Mouse (Mus musculus) embryonic stem cell, embryonic (primary cell): ENCODE measurements around the gene Txnrd1.

Source experiments
- CTCF ChIA-PET, 4 experiments: fragments of 300-600 bp in 2 of 4; fragments of 350-600 bp in 2 of 4; sonication (Branson Sonifier 250); formaldehyde crosslinking; loops; one replicate each; lab custom pipeline; 2022; ENCODE audit warnings: inconsistent platforms in 2 of 4; lab: Charles Lee
- POLR2A ChIA-PET, 4 experiments: fragments of 300-600 bp in 2 of 4; fragments of 350-600 bp in 2 of 4; sonication (Branson Sonifier 250); formaldehyde crosslinking; loops; one replicate each; lab custom pipeline; 2022; ENCODE audit warnings: antibody characterized with exemption in 4 of 4, inconsistent platforms in 1 of 4; lab: Charles Lee

The Txnrd1 gene

DNA sequence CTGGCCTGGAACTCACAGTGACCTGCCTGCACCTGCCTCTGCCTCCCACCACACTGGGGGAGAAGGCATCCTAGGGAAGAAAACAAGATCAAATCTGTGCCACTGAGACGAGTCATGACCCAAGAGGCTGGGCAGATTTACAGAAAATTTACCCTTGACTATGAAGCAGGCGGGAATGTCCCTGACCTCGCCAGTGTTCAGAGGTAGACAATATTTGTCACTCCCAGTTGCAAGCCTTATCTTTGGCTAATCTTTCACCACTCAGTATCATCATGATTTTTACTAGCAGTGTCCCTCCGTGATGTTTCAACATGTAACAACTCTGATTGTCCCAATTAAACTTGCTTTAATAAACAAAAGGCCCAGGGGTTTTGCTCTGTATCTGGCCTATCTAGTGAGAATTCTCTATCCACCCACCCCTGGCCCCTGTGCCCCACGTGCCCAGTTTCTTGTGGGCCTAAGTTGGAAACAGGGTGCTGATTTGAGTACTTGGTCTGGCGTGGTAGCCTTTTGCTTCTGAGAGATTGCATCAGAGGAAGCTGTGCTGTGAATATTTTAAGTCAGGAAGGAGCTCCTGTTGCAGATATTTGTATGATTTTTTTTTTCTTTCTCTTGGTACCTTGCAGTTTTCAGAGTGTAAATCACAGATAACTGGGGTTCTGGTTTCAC, 34.8 kb downstream of the Txnrd1 start:
- ChIA-PET POLR2A (interaction anchor here (0.5 to 15.8 kb wide), 6 partner anchors 8 to 214 kb away, joined by 3 to 316 read pairs (median 28); no protein-coding TSS in a partner anchor), CTCF (interaction anchor here in 2 of 4 experiments (0.7 kb wide), 2 partner anchors 57 kb away, joined by 3 read pairs; no protein-coding TSS in a partner anchor)

DNA sequence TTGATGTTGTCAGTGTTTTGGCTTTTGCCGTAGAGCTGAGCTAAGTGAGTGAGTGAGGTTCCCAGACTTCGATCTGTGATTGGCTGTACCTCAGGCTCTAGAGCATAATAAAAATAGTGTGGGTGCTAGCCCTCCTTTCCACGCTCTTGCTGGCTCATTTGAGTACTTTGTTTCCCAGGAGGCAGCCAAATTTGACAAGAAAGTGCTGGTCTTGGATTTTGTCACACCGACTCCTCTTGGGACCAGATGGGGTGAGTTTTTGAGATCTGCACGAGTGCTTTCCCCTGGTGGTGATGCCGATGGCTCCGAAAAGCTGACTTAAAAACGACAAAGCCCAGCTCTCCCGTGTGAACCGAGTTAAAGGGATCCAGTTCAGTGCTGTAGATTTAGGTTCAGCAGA, 41.7 kb downstream of the Txnrd1 start:
- ChIA-PET CTCF (interaction anchor here (0.5 to 2.6 kb wide), 37 partner anchors 9 to 686 kb away, joined by 3 to 19 read pairs (median 4); partner anchors contain the start of genes Eid3 (in 3 of the 4), 1190007I07Rik (in 1 of the 4), Hcfc2 (in 1 of the 4) and Nfyb (in 1 of the 4)), POLR2A (interaction anchor here (0.7 to 15.8 kb wide), 28 partner anchors 9 to 111 kb away, joined by 3 to 316 read pairs (median 5); partner anchors contain the start of genes Eid3 (in 3 of the 4) and Nfyb (in 1 of the 4))

GRCm38 (mm10) chr10:82876076-82876796, 42.5 kb downstream of the Txnrd1 start:
- ChIA-PET POLR2A (interaction anchor here (0.7 to 15.8 kb wide), 32 partner anchors 9 to 112 kb away, joined by 3 to 316 read pairs (median 5); partner anchors contain the start of genes Eid3 (in 3 of the 4) and Nfyb (in 2 of the 4)), CTCF (interaction anchor here (0.5 to 2.6 kb wide), 37 partner anchors 8 to 253 kb away, joined by 3 to 19 read pairs (median 4); partner anchors contain the start of genes Eid3 (in 3 of the 4), 1190007I07Rik (in 1 of the 4), Hcfc2 (in 1 of the 4) and Nfyb (in 1 of the 4))

- ChIA-PET POLR2A (interaction anchor here in 2 of 4 experiments (0.7 to 1.4 kb wide), 3 partner anchors 9 to 28 kb away, joined by 3 to 8 read pairs (median 3); no protein-coding TSS in a partner anchor), CTCF (no interaction called here)
Observed at GRCm38 (mm10) chr10:82887354-82887753, 53.6 kb downstream of the Txnrd1 start.

GRCm38 (mm10) chr10:82888576-82888975, 54.8 kb downstream of the Txnrd1 start:
- POLR2A ChIA-PET = interaction anchor here in 3 of 4 experiments (1.0 to 3.5 kb wide), 10 partner anchors 11 to 39 kb away, joined by 3 to 22 read pairs (median 7); partner anchors contain the start of gene Eid3 (in 1 of the 3)
- CTCF ChIA-PET = no interaction called here

DNA sequence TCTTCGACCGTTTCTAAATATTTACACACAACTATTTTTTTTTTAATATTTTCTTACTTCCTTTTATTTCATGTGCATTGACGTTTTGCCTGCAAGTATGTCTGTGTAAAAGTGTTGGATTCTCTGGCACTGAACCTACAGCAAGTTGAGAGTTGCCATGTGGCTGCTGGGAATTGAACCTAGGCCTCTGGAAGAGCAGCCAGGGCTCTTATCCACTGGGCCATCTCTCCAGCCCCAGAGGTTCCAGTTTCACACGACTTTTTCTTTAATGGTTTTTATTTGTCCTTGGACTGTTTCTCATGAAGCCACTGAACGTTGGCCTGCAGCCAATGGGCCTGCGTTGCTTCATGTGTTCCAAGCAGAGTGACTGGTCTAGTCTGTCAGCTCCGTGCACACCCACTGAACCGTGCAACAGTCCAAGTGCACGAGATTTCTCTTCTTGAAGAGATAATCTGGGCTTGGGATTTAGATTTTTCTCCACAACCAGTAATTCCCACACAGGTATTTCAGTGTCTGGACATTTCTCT, 55.8 kb downstream of the Txnrd1 start:
- ChIA-PET CTCF (interaction anchor here in 2 of 4 experiments (0.6 to 0.9 kb wide), 3 partner anchors 9 to 14 kb away, joined by 3 read pairs; no protein-coding TSS in a partner anchor), POLR2A (interaction anchor here in 3 of 4 experiments (0.8 to 3.5 kb wide), 14 partner anchors 10 to 470 kb away, joined by 3 to 22 read pairs (median 5); partner anchors contain the start of genes Eid3 (in 2 of the 3) and D10Wsu102e (in 1 of the 3))

- POLR2A ChIA-PET = interaction anchor here (1.0 to 3.5 kb wide), 13 partner anchors 9 to 95 kb away, joined by 3 to 22 read pairs (median 6); partner anchors contain the start of gene Eid3 (in 1 of the 4)
Observed at GRCm38 (mm10) chr10:82890936-82891335, 57.2 kb downstream of the Txnrd1 start.

DNA sequence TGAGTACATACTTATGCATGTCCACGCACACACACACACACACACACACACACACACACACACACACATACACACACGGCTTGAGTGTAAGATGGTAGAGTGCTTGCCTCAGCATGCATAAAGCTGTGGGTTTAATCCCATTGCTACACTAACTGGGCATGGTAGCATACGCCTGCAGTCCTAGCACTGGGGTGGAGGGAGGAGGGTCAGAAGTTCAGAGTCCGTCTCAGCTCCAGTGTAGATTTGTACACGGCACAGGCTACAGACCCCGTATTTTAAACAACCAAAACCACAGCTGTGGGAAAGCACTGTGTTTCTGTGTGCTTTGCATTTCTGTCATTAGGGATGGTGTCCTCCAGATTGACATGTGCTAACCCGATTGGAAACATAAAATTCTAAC, 57.7 kb downstream of the Txnrd1 start:
- CTCF ChIA-PET = no interaction called here
- POLR2A ChIA-PET = interaction anchor here in 3 of 4 experiments (0.6 to 3.5 kb wide), 7 partner anchors 9 to 1424 kb away, joined by 3 to 15 read pairs (median 6); no protein-coding TSS in a partner anchor

More at GRCm38 (mm10) chr10:82890936-82891335, 57.2 kb downstream of the Txnrd1 start:
- CTCF ChIA-PET = interaction anchor here in 2 of 4 experiments (1.0 to 1.1 kb wide), 3 partner anchors 11 to 15 kb away, joined by 3 to 4 read pairs (median 4); no protein-coding TSS in a partner anchor

DNA sequence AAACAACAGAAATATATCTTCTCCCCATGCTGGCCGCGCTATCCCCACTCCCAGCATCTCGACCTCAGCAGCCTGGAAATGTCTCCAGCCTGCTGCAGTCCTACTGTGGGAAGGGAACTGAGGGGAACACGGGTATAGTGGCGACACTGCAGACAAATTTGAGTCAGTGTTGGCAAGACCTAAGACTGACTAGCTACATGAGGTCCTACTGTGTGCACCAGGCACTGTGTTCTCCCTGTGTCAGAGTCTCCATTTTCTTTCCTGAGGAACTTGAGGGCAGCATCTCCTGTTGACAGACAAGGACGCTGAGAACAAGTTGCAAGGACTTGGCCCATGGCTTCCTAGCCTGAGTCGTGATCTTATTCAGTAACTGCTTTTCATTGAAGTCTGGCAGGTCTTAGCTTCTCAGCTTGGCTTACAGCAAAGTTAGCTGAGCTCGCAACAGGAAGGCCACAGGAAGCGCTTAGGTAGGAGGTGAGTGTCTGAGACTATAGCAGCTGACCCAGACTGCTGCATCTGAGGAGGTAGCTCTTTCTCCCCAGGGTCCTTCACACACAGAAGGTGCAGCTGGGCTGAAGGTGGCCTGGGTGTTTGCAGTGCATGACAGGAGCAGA, 58.8 kb downstream of the Txnrd1 start:
- POLR2A ChIA-PET = interaction anchor here in 3 of 4 experiments (0.8 to 13.3 kb wide), 9 partner anchors 9 to 83 kb away, joined by 3 to 195 read pairs (median 5); no protein-coding TSS in a partner anchor
- CTCF ChIA-PET = interaction anchor here (0.5 to 3.0 kb wide), 7 partner anchors 9 to 81 kb away, joined by 3 to 19 read pairs (median 6); no protein-coding TSS in a partner anchor

DNA sequence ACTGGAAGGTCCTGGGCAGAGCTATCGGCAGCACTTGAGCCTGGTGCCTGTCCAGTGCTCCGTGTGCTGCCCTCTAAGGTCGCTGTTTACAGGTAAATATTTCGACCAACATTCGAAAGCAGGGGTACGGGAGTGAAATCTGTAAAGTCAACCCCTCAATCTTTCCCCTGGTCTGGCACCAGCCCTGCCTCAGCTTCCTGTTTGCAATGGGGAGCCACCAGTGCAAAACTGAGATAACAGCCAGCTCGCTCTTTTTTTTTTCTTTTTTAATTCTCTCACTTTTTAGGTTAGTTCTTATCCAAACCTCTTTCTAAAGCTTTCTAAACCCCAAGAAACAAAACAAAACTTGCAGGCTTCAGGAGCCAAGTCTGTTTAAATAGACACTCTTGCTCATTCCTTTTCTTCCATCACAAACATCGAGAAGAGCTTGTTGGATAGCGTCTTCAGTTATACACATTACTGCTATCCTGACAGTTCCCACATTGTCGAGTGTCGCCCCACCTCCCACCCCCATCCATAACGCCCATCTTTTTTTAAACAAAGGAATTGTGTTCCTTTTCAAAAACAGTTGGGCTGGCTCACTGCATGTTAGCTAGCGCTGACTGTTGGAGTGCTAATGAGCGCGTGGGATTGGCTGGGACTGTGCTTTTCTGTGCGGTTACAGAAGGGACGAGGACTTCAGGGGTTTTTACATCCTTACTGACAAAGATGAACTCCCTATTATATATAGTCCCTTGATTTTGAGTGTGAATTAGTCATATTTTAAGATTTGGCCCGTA, 60.3 kb downstream of the Txnrd1 start:
- CTCF ChIA-PET = interaction anchor here (0.5 to 3.0 kb wide), 11 partner anchors 8 to 645 kb away, joined by 3 to 19 read pairs (median 5); no protein-coding TSS in a partner anchor
- POLR2A ChIA-PET = interaction anchor here (0.5 to 13.3 kb wide), 25 partner anchors 7 to 752 kb away, joined by 3 to 195 read pairs (median 4); partner anchors contain the start of genes Eid3 (in 2 of the 4), 1190007I07Rik (in 1 of the 4) and Nfyb (in 1 of the 4)

DNA sequence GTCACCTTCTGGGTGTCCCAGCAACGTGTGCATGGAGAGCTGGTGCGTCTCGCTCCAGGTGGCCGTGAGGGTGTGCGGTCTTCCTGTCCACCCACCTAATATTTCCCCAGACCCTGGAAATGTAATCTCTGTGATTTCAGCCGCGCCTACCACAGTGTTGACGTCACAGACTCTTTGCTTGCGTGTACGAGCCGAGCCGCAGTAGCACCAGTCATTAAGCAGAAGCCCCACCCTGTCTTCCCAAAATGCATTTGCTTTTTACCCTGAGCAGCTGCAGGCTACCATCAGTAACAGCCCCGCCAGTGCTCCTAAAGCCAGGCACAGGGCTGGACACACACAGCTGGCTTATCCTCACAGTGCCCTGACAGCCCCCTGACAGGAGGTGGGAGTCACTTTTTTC, 64.2 kb downstream of the Txnrd1 start:
- ChIA-PET POLR2A (interaction anchor here in 3 of 4 experiments (0.6 to 13.3 kb wide), 16 partner anchors 22 to 462 kb away, joined by 3 to 195 read pairs (median 4); partner anchors contain the start of genes Nfyb (in 2 of the 3), 1190007I07Rik (in 1 of the 3), D10Wsu102e (in 1 of the 3) and Hcfc2 (in 1 of the 3)), CTCF (interaction anchor here in 1 of 4 experiments (1.1 kb wide), 1 partner anchor 22 kb away, joined by 4 read pairs; no protein-coding TSS in a partner anchor)

DNA sequence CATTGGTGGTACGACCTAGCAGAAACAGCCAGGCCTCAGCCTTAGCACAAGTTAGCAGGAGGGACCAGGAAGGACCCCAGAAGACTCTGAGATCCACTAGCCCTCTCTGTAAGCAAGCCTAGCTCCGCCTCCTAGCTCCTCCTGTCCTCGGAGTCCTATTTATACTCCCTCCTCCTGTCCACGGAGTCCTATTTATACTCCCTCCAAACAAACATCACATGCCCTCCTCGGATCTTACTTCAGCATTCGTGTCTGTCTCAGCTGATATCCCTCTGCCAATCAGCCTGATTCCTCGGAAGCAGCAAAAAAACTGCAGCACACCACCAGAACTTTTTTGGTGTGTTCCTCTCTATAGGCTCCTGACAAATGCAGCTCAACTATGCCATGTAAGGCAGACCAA, 65.1 kb downstream of the Txnrd1 start:
- POLR2A ChIA-PET = interaction anchor here in 3 of 4 experiments (0.6 to 13.3 kb wide), 33 partner anchors 23 to 749 kb away, joined by 3 to 195 read pairs (median 4); partner anchors contain the start of genes Nfyb (in 3 of the 3), Eid3 (in 2 of the 3), 1190007I07Rik (in 1 of the 3) and D10Wsu102e (in 1 of the 3)
- CTCF ChIA-PET = interaction anchor here (0.6 to 3.8 kb wide), 7 partner anchors 23 to 659 kb away, joined by 3 to 57 read pairs (median 4); no protein-coding TSS in a partner anchor

GRCm38 (mm10) chr10:82899810-82900421, 66.2 kb downstream of the Txnrd1 start:
- ChIA-PET CTCF (interaction anchor here (0.6 to 3.8 kb wide), 14 partner anchors 10 to 645 kb away, joined by 3 to 57 read pairs (median 4); no protein-coding TSS in a partner anchor), POLR2A (interaction anchor here in 3 of 4 experiments (0.5 to 13.3 kb wide), 41 partner anchors 9 to 1747 kb away, joined by 3 to 195 read pairs (median 4); partner anchors contain the start of genes Eid3 (in 2 of the 3), Nfyb (in 2 of the 3), 1190007I07Rik (in 1 of the 3) and Tdg (in 1 of the 3))

GRCm38 (mm10) chr10:82900546-82900945, 66.8 kb downstream of the Txnrd1 start:
- ChIA-PET POLR2A (interaction anchor here in 3 of 4 experiments (0.5 to 13.3 kb wide), 31 partner anchors 9 to 444 kb away, joined by 3 to 195 read pairs (median 5); partner anchors contain the start of genes Eid3 (in 2 of the 3), Nfyb (in 2 of the 3), 1190007I07Rik (in 1 of the 3) and Tdg (in 1 of the 3)), CTCF (interaction anchor here (1.0 to 3.8 kb wide), 13 partner anchors 10 to 311 kb away, joined by 3 to 57 read pairs (median 5); partner anchors contain the start of gene Eid3 (in 1 of the 4))
